Mouse (Mus musculus) intestine, postnatal 0 days (tissue): ENCODE results near the gene Ugt1a5. TPM values are rescaled to one million over a fixed set of nuclear protein-coding genes. Genes with fewer than 3 reads are reported as not detected.

ENCODE experiments used
- ATAC-seq: fragments of 200-750 bp; cut with Nextera tagmentation; 2 replicates; pipeline ENCODE4 v1.8.0; 2017; ENCODE audit warnings: mild to moderate bottlenecking, moderate TSS enrichment, moderate library complexity
- H3K27ac ChIP-seq: fragments of 300-500 bp; sonication (generic); 2 replicates; pipeline ENCODE4 v1.5.1; 2014; ENCODE audit warnings: mild to moderate bottlenecking, low read depth, low read length, moderate library complexity
- H3K27me3 ChIP-seq: fragments of 300-500 bp; sonication (generic); replicated peaks from 2 replicates; pipeline ENCODE4 v1.6.1; 2014; ENCODE audit warnings: low read length, mixed read lengths; ENCODE audit not compliant: control insufficient read depth, insufficient read depth
- H3K36me3 ChIP-seq: fragments of 300-500 bp; sonication (generic); 2 replicates; pipeline ENCODE4 v1.6.1; 2014; ENCODE audit warnings: mild to moderate bottlenecking, moderate library complexity; ENCODE audit not compliant: control insufficient read depth, insufficient read depth
- H3K4me1 ChIP-seq: fragments of 300-500 bp; sonication (generic); replicated peaks from 2 replicates; pipeline ENCODE4 v1.6.1; 2014; ENCODE audit warnings: antibody characterized with exemption, low read length, mixed read lengths; ENCODE audit not compliant: control insufficient read depth, insufficient read depth
- H3K4me2 ChIP-seq: fragments of 300-500 bp; sonication (generic); replicated peaks from 2 replicates; pipeline ENCODE4 v1.6.1; 2014; ENCODE audit warnings: low read depth, mild to moderate bottlenecking, moderate library complexity
- H3K4me3 ChIP-seq: fragments of 300-500 bp; sonication (generic); 2 replicates; pipeline ENCODE4 v1.5.1; 2014; ENCODE audit warnings: low read depth, low read length
- H3K9ac ChIP-seq: fragments of 300-500 bp; sonication (generic); 2 replicates; pipeline ENCODE4 v1.6.1; 2014; ENCODE audit warnings: mild to moderate bottlenecking, low read depth, low read length
- H3K9me3 ChIP-seq: fragments of 300-500 bp; sonication (generic); 2 replicates; pipeline ENCODE4 v1.6.1; 2016; ENCODE audit warnings: mixed run types; ENCODE audit not compliant: control insufficient read depth
- CTCF ChIP-seq: sonication (generic); IDR thresholded peaks from 2 replicates; pipeline ENCODE4 v1.5.1; 2016; ENCODE audit warnings: low read depth, mild to moderate bottlenecking, control low read depth, antibody characterized with exemption, moderate library complexity
- WGBS: fragments of 180-500 bp; shearing (Covaris S2); extraction: QIAGEN DNeasy Blood & Tissue Kit; methylation state at CpG from one replicate; pipeline ENCODE4 v1.1.7; 2014; 5-methylcytosine and 5-hydroxymethylcytosine counted together
- polyA plus RNA-seq: library from polyadenylated mRNA; unstranded; fragments of >200 nt; fragmentation: Nextera tagmentation; extraction: Ambion mirVana; gene quantifications from 2 replicates; pipeline ENCODE4 v1.2.1, GENCODE M21; 2015

The Ugt1a5 gene
- polyA plus RNA-seq, 1 experiment from 2014 or later = not detected

DNA sequence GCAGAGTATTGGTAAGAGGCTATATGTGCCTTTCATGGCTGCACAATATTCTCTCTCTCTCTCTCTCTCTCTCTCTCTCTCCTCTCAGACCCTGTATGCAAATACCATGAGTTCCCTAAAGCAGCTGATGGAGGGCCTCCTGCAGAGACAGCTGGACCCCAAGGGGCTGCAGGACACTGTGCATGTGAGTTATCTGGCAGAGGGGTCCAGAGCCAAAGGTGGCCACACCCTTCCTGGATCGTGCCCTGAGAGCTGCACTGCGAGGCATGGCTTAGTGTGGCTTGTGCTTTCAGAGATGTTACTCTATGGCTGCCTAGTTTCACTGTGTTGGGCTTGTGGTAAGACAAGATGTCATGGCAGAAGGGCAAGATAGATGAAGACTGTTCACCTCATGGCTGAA is 81.8 kb downstream of the Ugt1a5 start:
- no peaks in the 10 kb centered on the region for H3K36me3 ChIP-seq
- ATAC-seq = no peak
- no peaks in the 10 kb centered on the region for H3K27me3 ChIP-seq
- H3K9ac ChIP-seq = no peak overlapping the region
- peaks cover 45% of the 10 kb centered on the region for H3K9me3 ChIP-seq
- no peaks in the 10 kb centered on the region for H3K4me1 ChIP-seq
- WGBS = 45% methylated on average over 2 of the region's 2 CpGs
- no peak overlapping the region for H3K4me2 ChIP-seq
- TF ChIP-seq CTCF = no peak
- no peak overlapping the region for H3K4me3 ChIP-seq
- no peak overlapping the region for H3K27ac ChIP-seq

DNA sequence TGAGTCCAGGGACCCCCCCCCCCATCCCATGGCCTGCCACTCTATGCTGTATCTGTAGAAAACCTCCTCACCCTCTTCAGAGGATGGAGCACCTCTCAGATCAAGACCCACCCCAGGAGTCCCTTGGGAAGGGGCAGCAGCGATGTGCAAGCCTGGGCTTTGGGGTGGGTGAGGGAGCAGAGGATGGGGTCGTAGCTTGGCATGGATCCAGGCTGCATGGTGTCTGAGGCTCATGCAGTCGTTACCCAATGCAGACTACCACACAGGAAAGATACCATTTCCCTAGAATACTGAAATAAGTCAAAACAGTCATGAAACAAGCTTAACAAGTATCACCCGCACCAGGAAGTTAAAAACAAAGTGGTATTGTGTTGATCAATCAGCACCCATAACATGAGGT is 82.8 kb downstream of the Ugt1a5 start:
- no peak overlapping the region for H3K27ac ChIP-seq
- H3K36me3 ChIP-seq = no peaks in the 10 kb centered on the region
- no peaks in the 10 kb centered on the region for H3K27me3 ChIP-seq
- H3K4me3 ChIP-seq = no peak overlapping the region
- 64% methylated on average over 4 of the region's 4 CpGs for WGBS
- H3K9ac ChIP-seq = no peak overlapping the region
- peaks cover 43% of the 10 kb centered on the region for H3K9me3 ChIP-seq
- H3K4me1 ChIP-seq = no peaks in the 10 kb centered on the region
- ATAC-seq = no peak
- H3K4me2 ChIP-seq = no peak overlapping the region
- TF ChIP-seq CTCF = no peak

DNA sequence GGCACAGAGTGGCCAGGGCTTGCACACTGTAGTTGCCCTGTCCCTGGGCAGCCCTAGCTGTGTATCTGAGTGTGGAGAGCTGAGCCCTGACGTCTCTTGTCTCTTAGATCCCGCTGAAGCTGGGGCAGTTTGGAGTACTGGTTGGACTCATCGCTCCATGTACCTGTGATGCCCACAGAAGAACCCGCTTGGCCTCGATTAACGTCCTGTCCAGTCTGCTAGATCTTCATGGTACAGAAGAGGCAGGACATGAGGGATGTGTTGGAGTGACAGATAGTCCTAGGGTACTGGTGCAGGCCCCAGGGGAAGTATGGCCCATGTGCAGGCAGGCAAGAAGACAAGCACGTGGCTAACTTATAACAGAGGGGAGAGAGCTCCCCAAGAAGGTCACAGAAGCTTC is 83.8 kb downstream of the Ugt1a5 start:
- H3K27ac ChIP-seq = no peak overlapping the region
- no peaks in the 10 kb centered on the region for H3K36me3 ChIP-seq
- no peak overlapping the region for H3K4me2 ChIP-seq
- H3K4me1 ChIP-seq = no peaks in the 10 kb centered on the region
- peaks cover 43% of the 10 kb centered on the region for H3K9me3 ChIP-seq
- WGBS = 80% methylated on average over 7 of the region's 7 CpGs
- TF ChIP-seq CTCF = no peak
- no peak overlapping the region for H3K9ac ChIP-seq
- ATAC-seq = no peak
- H3K4me3 ChIP-seq = no peak overlapping the region
- no peaks in the 10 kb centered on the region for H3K27me3 ChIP-seq

DNA sequence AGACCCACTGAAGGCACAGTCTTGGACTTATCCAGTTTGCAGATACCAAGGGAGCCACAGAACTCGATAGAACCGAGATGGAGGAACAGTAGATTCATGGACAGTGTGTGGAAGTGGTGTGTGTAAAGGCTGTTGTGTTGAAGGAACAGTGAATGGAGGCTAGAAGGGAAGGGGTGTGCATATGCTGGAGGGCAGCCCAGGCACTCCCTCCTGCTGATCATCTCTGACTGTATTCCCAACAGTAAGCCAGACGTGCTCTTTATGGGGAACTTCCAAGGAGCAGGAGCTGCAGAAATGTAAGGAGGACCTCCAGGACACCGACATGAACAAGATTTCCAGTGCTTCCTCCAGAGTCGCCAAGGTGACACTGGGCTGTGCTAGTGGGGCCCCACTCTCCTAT is 84.2 kb downstream of the Ugt1a5 start:
- ATAC-seq = no peak
- Histone ChIP-seq H3K36me3 (no peaks in the 10 kb centered on the region), H3K9me3 (peaks cover 43% of the 10 kb centered on the region), H3K4me1 (no peaks in the 10 kb centered on the region), H3K27ac (no peak overlapping the region), H3K4me3 (no peak overlapping the region), H3K27me3 (no peaks in the 10 kb centered on the region), H3K9ac (no peak overlapping the region), H3K4me2 (no peak overlapping the region)
- 78% methylated on average over 5 of the region's 5 CpGs for WGBS
- no peak for TF ChIP-seq CTCF

DNA sequence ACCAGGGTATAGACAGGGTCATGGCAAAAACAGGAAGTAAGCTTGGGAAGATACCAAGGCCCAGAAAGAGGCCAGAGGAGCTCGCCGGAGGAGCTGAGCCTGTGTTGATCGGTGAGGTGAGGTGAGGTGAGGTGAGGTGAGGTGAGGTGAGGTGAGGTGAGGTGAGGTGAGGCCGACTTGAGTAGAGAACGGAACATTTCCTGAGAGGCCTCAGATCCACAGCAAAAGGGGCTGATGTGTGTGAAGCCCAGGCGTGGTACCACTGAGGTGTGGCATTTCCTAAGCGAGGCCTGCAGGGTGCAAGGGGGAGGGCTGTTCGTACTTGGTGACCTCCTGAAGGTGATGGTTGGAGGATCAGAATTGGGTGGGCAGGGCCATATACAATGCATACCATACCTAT is 87.3 kb downstream of the Ugt1a5 start:
- no peak overlapping the region for H3K27ac ChIP-seq
- H3K9me3 ChIP-seq = peaks cover 25% of the 10 kb centered on the region
- no peaks in the 10 kb centered on the region for H3K4me1 ChIP-seq
- peak; percentile 17; the same call in 1 of the 2 replicates for ATAC-seq
- no peak overlapping the region for H3K4me3 ChIP-seq
- 66% methylated on average over 8 of the region's 8 CpGs for WGBS
- TF ChIP-seq CTCF = no peak
- H3K9ac ChIP-seq = no peak overlapping the region
- H3K27me3 ChIP-seq = no peaks in the 10 kb centered on the region
- H3K4me2 ChIP-seq = no peak overlapping the region
- H3K36me3 ChIP-seq = no peaks in the 10 kb centered on the region

DNA sequence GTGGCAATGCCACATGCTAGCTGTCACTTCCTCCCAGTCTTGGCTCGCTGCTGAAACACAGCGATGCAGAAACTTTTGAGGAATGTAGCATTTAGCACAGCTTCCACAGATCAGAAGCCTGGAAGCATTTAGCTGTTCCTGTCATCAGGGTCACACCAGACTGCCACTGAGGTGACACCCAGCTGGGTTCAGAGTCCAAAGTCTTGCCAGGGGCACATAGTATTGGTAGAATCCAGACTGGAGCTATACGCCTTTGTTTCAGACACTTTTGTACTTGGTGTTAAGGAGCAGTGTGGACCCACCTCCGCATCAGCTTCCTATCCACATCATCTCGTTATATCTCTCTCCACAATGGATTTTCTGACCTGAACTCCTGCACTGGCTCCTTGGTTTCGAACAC is 87.7 kb downstream of the Ugt1a5 start:
- Histone ChIP-seq H3K36me3 (no peaks in the 10 kb centered on the region), H3K27me3 (no peaks in the 10 kb centered on the region), H3K4me2 (no peak overlapping the region), H3K4me3 (no peak overlapping the region), H3K4me1 (no peaks in the 10 kb centered on the region), H3K27ac (no peak overlapping the region), H3K9me3 (peaks cover 25% of the 10 kb centered on the region), H3K9ac (no peak overlapping the region)
- peak; percentile 44 for ATAC-seq
- WGBS = 69% methylated on average over 6 of the region's 6 CpGs
- no peak for TF ChIP-seq CTCF
